Comparison of ENCODE assay signal across 22 mouse cellular contexts in genomic region chr7:110963655-110963997, GRCm38 (mm10). TPM values are rescaled to one million over a fixed set of nuclear protein-coding genes. Genes with fewer than 3 reads are reported as not detected.
DNase-seq lines count a peak whose midpoint lies in the region; ATAC-seq lines count a peak whose summit lies in the region.
"Had no signal": no experiment of that assay in that cellular context is flagged by ENCODE, and none has a peak within 500 bp of the region (broad histone marks: within the 10 kb centered on the region; RNA-seq: fewer than 3 reads in every experiment).

No protein-coding gene starts in this region.

- no peaks in the 10 kb centered on the region for H3K36me3 ChIP-seq in kidney, embryonic 15.5 days
- H3K36me3 ChIP-seq in kidney, embryonic 14.5 days (ENCODE audit: control insufficient read depth, insufficient read depth, low read length): no peaks in the 10 kb centered on the region
- H3K36me3 ChIP-seq in liver, embryonic 15.5 days (replicated peaks): no peaks in the 10 kb centered on the region
- H3K36me3 ChIP-seq: heart, embryonic 12.5 days; hindbrain, embryonic 12.5 days had no signal

- H3K4me2 ChIP-seq in kidney, embryonic 15.5 days: no peak overlapping the region
- no peak overlapping the region for H3K4me2 ChIP-seq in kidney, embryonic 14.5 days (replicated peaks; ENCODE audit: low read depth, low read length)
- H3K4me2 ChIP-seq in liver, embryonic 15.5 days: 0 out of 2 replicates have a peak overlapping the region, but pooled peaks have one; percentile 20
- H3K4me2 ChIP-seq: forebrain, embryonic 13.5 days; heart, embryonic 12.5 days; hindbrain, embryonic 12.5 days had no signal

- no peaks in the 10 kb centered on the region for H3K27me3 ChIP-seq in kidney, embryonic 15.5 days
- no peaks in the 10 kb centered on the region for H3K27me3 ChIP-seq in kidney, embryonic 14.5 days (ENCODE audit: control insufficient read depth, insufficient read depth, low read length)
- no peaks in the 10 kb centered on the region for H3K27me3 ChIP-seq in liver, embryonic 15.5 days
- H3K27me3 ChIP-seq: CH12.LX; forebrain, embryonic 13.5 days; heart, embryonic 12.5 days; hindbrain, embryonic 12.5 days; Patski had no signal

- WGBS in kidney, embryonic 15.5 days: 71% methylated on average over 3 of the region's 3 CpGs
- 70% methylated on average over 3 of the region's 3 CpGs for WGBS in kidney, embryonic 14.5 days
- WGBS in liver, embryonic 15.5 days (ENCODE audit: insufficient replicate concordance): 55% methylated on average over 3 of the region's 3 CpGs

- H3K4me3 ChIP-seq in kidney, embryonic 15.5 days (replicated peaks): no peak overlapping the region
- H3K4me3 ChIP-seq in kidney, embryonic 14.5 days (ENCODE audit: low read length): no peak overlapping the region
- H3K4me3 ChIP-seq in liver, embryonic 15.5 days (replicated peaks): no peak overlapping the region
- H3K4me3 ChIP-seq: forebrain, embryonic 13.5 days; heart, embryonic 12.5 days; hindbrain, embryonic 12.5 days had no signal

- H3K9ac ChIP-seq in kidney, embryonic 15.5 days: no peak overlapping the region
- H3K9ac ChIP-seq in kidney, embryonic 14.5 days (ENCODE audit: low read depth, low read length): no peak overlapping the region
- H3K9ac ChIP-seq in liver, embryonic 15.5 days: no peak overlapping the region
- H3K9ac ChIP-seq: forebrain, embryonic 13.5 days; forebrain, postnatal 0 days; heart, embryonic 12.5 days; hindbrain, embryonic 12.5 days had no signal

- 0 out of 2 replicates have a peak overlapping the region, but pooled peaks have one; percentile 7 for H3K27ac ChIP-seq in kidney, embryonic 15.5 days
- no peak overlapping the region for H3K27ac ChIP-seq in kidney, embryonic 14.5 days (ENCODE audit: low read depth, low read length)
- H3K27ac ChIP-seq in liver, embryonic 15.5 days (replicated peaks): peak overlapping the region; percentile 33; the same call in 1 of the 2 replicates
- H3K27ac ChIP-seq: forebrain, embryonic 13.5 days; hindbrain, embryonic 12.5 days had no signal

- no peak for ATAC-seq in kidney, embryonic 15.5 days (replicated peaks; ENCODE audit: low FRiP score)
- ATAC-seq in kidney, embryonic 14.5 days (ENCODE audit: low FRiP score, low TSS enrichment): no peak
- peak; percentile 40; the same call in 1 of the 2 replicates for ATAC-seq in granulocyte monocyte progenitor cell, adult 5-6 weeks (replicated peaks; ENCODE audit: poor library complexity, severe bottlenecking)
- ATAC-seq in liver, embryonic 15.5 days (ENCODE audit: insufficient read depth): no peak
- 0 out of 2 replicates have a peak, but pooled peaks have one; percentile 4 for ATAC-seq in megakaryocyte progenitor cell, adult 5-6 weeks (replicated peaks; ENCODE audit: poor library complexity)
- ATAC-seq: activated CD4-positive, CD25-positive, alpha-beta regulatory T cell, adult 4 months; forebrain, embryonic 13.5 days; forebrain, postnatal 0 days; hindbrain, embryonic 16.5 days; Patski had no signal

- no peaks in the 10 kb centered on the region for H3K9me3 ChIP-seq in kidney, embryonic 15.5 days (replicated peaks)
- H3K9me3 ChIP-seq in kidney, embryonic 14.5 days (ENCODE audit: control insufficient read depth, low read length): no peaks in the 10 kb centered on the region
- H3K9me3 ChIP-seq in liver, embryonic 15.5 days (replicated peaks): no peaks in the 10 kb centered on the region
- H3K9me3 ChIP-seq: forebrain, embryonic 13.5 days; hindbrain, embryonic 12.5 days had no signal

- no peak for DNase-seq in testis, postnatal 10 days (ENCODE audit: low spot score)
- DNase-seq: adrenal gland, adult 2 months; adrenal gland, postnatal 25 days; cerebellum, adult 18-20 months; cerebellum, adult 9-11 months; cerebellum, postnatal 36 days; forebrain, postnatal 0 days; gastrocnemius, postnatal 36 days; heart, adult 18-20 months; heart, postnatal 4 days had no signal

- H3K4me1 ChIP-seq in kidney, embryonic 15.5 days: peaks cover 17% of the 10 kb centered on the region
- H3K4me1 ChIP-seq in kidney, embryonic 14.5 days (ENCODE audit: control insufficient read depth, insufficient read depth, low read length): 0 out of 2 replicates have a peak, but pooled peaks cover 12% of the 10 kb centered on the region
- H3K4me1 ChIP-seq in liver, embryonic 15.5 days (replicated peaks): peaks cover 43% of the 10 kb centered on the region
- H3K4me1 ChIP-seq: forebrain, embryonic 13.5 days had no signal

RNA-seq across cellular contexts. Expression of gene Mrvi1, which starts 18.6 kb away (rescaled TPM):
- polyA plus RNA-seq in kidney, embryonic 15.5 days (2015; fragmentation: Nextera tagmentation; extraction: Ambion mirVana): 11.1 and 15.8 TPM in 2 replicates
- polyA plus RNA-seq in kidney, embryonic 14.5 days (2014; fragmentation: Nextera tagmentation; extraction: Ambion mirVana): 8.0 and 15.1 TPM in 2 replicates
- total RNA-seq in granulocyte monocyte progenitor cell, adult 5-6 weeks (2014; fragmentation: Nextera tagmentation): 0.41 TPM in 1 of 2 replicates, not detected in the other
- 0.09 and 0.21 TPM in 2 replicates for total RNA-seq in granulocyte monocyte progenitor cell, adult 5-6 weeks (2017)
- polyA plus RNA-seq in liver, embryonic 15.5 days (2015; fragmentation: Nextera tagmentation; extraction: Ambion mirVana): 4.0 and 4.3 TPM in 2 replicates
- total RNA-seq in megakaryocyte progenitor cell, adult 5-6 weeks (2015): 0.15 and 0.91 TPM in 2 replicates
- not detected in 2 replicates for total RNA-seq in megakaryocyte progenitor cell, adult 5-6 weeks (2017)
- total RNA-seq: CH12.LX had no signal

Comparison
In these comparisons a context has a peak if more than half of its experiments do, and no peak if none do; other contexts are left out.
1. ATAC-seq: peak in granulocyte monocyte progenitor cell, adult 5-6 weeks (single experiment) and megakaryocyte progenitor cell, adult 5-6 weeks (single experiment); none in kidney, embryonic 15.5 days (single experiment), kidney, embryonic 14.5 days (single experiment) and liver, embryonic 15.5 days (single experiment).